Mouse (Mus musculus) Patski (cell line): ENCODE results near the gene S100a3. TPM values are rescaled to one million over a fixed set of nuclear protein-coding genes. Genes with fewer than 3 reads are reported as not detected.

Source experiments
- ATAC-seq: fragments of 100-300 bp; one replicate; pipeline ENCODE4 v1.8.0; 2021
- CTCF ChIA-PET: fragments of 350-600 bp; sonication (Branson Sonifier 250); formaldehyde crosslinking; loops from one replicate; lab custom pipeline; 2022; ENCODE audit warnings: inconsistent platforms; lab: Charles Lee
- POLR2A ChIA-PET: fragments of 350-600 bp; sonication (Branson Sonifier 250); formaldehyde crosslinking; loops from one replicate; lab custom pipeline; 2022; ENCODE audit warnings: antibody characterized with exemption, inconsistent platforms; lab: Charles Lee
- DNase-seq: peaks from one replicate; pipeline ENCODE4 v3.0.0-alpha.2; 2011; ENCODE audit warnings: low read depth, low spot score
- H3K27me3 ChIP-seq: fragments of 371-371 bp; one replicate; pipeline ENCODE4 v1.5.1; 2021
- CTCF ChIP-seq: fragments of 100-300 bp; IDR thresholded peaks from one replicate; pipeline ENCODE4 v1.5.1; 2021
- in situ Hi-C: fragments of 300-500 bp; cut with MboI; formaldehyde crosslinking; loops from 3 replicates; pipeline ENCODE4 v1.11.1; 2018; ENCODE audit warnings: low pct_unique_long_range_greater_than_20kb, mixed read lengths
- polyA plus RNA-seq: library from polyadenylated mRNA; unstranded; gene quantifications from one replicate; pipeline ENCODE4 v1.2.3, GENCODE M21; 2021

S100a3 gene
- polyA plus RNA-seq, 1 experiment from 2014 or later = 7.0 TPM

DNA sequence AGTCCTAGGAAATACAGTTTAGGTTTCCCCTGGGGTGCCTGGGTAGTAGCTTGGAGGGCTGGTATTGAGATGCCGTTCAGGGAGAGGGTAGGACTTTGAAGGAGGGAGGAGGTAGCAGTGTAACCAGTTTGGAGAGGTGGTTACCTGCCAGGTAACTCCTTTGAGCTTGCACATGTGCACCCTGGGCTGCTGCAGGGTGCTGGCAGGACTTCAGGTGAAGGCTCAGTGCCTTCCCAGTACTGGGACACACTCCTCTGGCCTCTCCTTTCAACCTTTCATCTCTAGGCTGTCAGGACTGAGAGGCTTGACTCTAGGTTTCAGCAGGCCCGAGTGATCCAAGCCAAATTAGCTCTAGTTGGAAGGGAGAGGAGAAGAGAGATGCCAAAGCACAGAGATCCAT lies 34.3 kb upstream of the S100a3 start:
- H3K27me3 ChIP-seq = no peaks in the 10 kb centered on the region
- ATAC-seq (no peak), DNase-seq (no peak)
- TF ChIP-seq CTCF = no peak
- in situ Hi-C loops = no loop called here
- CTCF ChIA-PET = interaction anchor here (0.9 to 6.2 kb wide), 21 partner anchors 10 to 184 kb away, joined by 3 to 66 read pairs (median 6); partner anchors contain the start of genes Chtop, S100a16, S100a3 and S100a6
- POLR2A ChIA-PET = no interaction called here

DNA sequence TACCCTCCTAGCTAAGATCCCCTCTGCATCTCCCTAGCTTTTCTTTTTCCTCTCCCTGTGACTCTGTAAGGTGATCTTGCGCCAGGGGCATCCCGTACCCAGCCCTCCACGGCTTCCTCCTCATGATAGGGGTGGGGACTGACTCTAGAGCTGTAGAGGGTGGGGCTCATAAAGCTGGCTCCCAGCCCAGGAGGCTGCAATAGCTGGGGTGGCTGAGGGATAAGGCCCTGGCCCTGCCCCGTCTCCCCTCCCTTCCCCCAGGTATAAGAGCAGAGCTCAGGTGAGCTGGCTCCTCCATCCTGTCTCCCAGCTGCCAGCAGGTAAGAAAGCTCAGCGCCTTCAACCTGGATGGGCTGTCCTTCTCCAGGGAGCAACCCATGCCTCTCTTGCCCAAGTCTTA lies 33.8 kb upstream of the S100a3 start, which contains the start of gene S100a14:
Gene S100a14 (plus strand): TSS at position 277 of the 400 bp plus-strand sequence.
- ChIA-PET POLR2A (interaction anchor here (0.8 to 1.3 kb wide), 4 partner anchors 10 to 88 kb away, joined by 3 to 4 read pairs (median 3); partner anchors contain the start of gene S100a16), CTCF (interaction anchor here (0.9 to 6.2 kb wide), 17 partner anchors 10 to 179 kb away, joined by 3 to 66 read pairs (median 6); partner anchors contain the start of genes Chtop, S100a16, S100a3 and S100a6)
- H3K27me3 ChIP-seq = no peaks in the 10 kb centered on the region
- TF ChIP-seq CTCF = no peak
- ATAC-seq (no peak), DNase-seq (no peak)
- in situ Hi-C loops = no loop called here

DNA sequence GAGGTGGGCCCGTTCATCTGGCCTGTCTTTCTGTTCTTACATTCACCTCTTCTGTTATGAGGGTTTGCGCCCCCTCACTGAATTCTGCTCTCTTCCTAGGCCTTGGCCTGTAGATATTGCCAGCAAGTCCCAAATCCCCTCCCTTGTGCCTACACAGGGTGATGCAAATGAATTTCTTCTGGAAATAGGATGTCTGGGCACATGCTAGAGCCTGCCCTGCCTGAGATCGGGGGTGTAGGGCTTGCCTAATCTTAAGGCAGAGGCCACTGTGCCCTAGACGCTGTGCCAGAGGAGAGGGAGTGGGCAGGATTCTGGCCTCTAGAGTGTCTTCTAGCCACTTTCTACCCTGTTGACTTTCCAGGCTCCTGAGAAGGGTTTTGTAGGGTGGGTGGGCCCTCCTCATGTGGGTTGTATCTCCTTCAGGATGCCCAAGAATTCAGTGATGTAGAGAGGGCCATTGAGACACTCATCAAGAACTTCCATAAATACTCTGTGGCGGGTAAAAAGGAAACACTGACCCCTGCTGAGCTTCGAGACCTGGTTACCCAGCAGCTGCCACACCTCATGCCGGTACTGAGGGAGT lies 33.0 kb upstream of the S100a3 start:
- in situ Hi-C loops = no loop called here
- CTCF ChIA-PET = interaction anchor here (1.0 to 6.2 kb wide), 6 partner anchors 9 to 125 kb away, joined by 4 to 66 read pairs (median 22); partner anchors contain the start of genes S100a16, S100a6 and S100a7a
- ATAC-seq (no peak), DNase-seq (no peak)
- POLR2A ChIA-PET = interaction anchor here (0.8 to 1.3 kb wide), 5 partner anchors 9 to 87 kb away, joined by 3 to 4 read pairs (median 3); partner anchors contain the start of gene S100a16
- no peaks in the 10 kb centered on the region for H3K27me3 ChIP-seq
- TF ChIP-seq CTCF = no peak

DNA sequence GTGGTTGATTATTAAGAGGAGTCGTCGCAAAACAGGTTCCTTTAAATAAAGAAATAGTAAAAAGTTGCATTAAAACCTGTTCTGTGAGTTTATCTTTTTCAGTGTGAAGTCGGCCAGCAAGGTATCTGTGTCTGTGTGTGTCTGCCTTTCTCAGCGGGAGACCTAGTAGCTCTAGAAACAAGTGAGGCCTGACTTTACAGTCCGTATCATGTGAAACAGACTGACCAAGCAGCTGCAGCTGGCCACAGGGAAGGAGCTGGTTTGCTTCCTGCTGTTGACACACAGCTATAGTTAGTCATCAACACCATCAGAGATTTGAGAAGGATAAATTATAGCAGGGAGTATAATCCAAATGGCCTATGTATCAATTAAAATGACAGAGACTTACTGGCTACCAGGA lies 28.7 kb upstream of the S100a3 start:
- in situ Hi-C loops = no loop called here
- ChIA-PET POLR2A (no interaction called here), CTCF (interaction anchor here (1.3 to 1.4 kb wide), 2 partner anchors 12 to 52 kb away, joined by 3 read pairs; no protein-coding TSS in a partner anchor)

DNA sequence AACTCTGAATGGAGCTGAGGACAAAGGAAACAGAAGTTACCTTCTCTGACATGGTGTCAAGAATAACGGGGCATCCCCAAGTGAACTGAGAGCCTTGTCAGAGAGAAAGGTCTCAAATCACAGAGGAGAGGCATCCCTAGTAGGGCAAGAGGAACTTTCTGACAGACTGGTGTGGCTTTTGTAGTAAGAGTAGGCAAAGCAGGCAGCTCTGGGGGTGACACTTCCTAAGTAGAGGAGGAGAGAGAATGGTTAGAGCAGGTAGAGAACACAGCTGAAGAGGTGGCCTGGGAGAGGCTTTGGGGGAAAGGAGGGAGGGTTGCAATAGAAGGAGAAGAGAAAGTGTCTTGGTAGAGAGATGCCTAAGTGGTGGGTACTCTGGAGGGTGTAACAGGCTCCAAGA lies 24.9 kb upstream of the S100a3 start:
- in situ Hi-C loops = no loop called here
- no peak for TF ChIP-seq CTCF
- POLR2A ChIA-PET = no interaction called here
- H3K27me3 ChIP-seq = no peaks in the 10 kb centered on the region
- ATAC-seq (no peak), DNase-seq (no peak)
- CTCF ChIA-PET = interaction anchor here (0.9 to 4.6 kb wide), 4 partner anchors 10 to 80 kb away, joined by 3 to 38 read pairs (median 10); partner anchors contain the start of gene S100a14

More for the DNA sequence above, 28.7 kb upstream of the S100a3 start:
- no peak for TF ChIP-seq CTCF
- DNase-seq = no peak
- H3K27me3 ChIP-seq = no peaks in the 10 kb centered on the region
- ATAC-seq = no peak

DNA sequence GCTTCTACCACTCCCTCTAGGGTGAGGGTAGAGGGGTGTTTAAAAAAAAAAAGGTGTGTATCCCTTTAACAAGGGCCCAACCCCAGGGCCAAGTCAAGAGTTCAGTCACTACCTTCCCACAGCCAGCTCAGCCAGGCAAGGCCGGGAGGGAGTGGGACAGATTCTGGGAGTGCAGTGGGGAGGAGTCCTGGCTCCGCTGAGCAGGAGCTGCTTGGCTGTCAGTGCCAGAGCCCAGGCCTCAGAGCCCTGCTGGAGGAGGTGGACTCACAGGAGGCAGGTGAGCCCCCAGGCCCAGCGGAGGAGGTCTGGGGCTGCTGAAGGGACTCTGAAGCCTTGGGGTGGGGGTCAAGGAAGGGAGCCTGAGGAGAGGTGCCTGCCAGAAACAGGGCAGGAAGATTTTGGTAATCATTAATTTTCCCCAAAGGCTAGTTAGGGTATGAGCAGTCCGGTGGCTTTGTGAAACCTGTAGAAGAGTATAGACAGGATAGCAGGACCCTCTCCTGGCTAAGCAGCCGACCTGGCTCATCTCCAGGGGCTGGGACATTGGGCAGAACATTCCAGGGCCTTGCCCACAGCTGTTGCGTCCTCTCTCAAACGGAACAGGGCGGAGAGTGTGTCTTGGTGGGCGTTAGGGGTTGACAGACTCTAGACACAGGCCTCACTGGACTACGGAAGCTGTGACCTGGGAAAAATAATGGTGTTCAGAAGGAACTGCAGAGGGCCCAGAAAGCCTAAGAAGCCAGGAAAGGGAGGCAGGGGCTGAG lies 23.1 kb upstream of the S100a3 start, which contains the start of gene S100a16:
Gene S100a16 (plus strand): TSS at position 114 of the 764 bp plus-strand sequence.
- CTCF ChIA-PET = interaction anchor here (1.0 to 4.6 kb wide), 11 partner anchors 9 to 78 kb away, joined by 3 to 38 read pairs (median 4); partner anchors contain the start of gene S100a14
- in situ Hi-C loops = no loop called here
- ATAC-seq = peak; percentile 97
- H3K27me3 ChIP-seq = no peaks in the 10 kb centered on the region
- POLR2A ChIA-PET = interaction anchor here (0.7 to 1.5 kb wide), 9 partner anchors 10 to 78 kb away, joined by 3 to 4 read pairs (median 3); partner anchors contain the start of gene S100a14
- no peak for TF ChIP-seq CTCF
- peak; percentile 67 for DNase-seq

DNA sequence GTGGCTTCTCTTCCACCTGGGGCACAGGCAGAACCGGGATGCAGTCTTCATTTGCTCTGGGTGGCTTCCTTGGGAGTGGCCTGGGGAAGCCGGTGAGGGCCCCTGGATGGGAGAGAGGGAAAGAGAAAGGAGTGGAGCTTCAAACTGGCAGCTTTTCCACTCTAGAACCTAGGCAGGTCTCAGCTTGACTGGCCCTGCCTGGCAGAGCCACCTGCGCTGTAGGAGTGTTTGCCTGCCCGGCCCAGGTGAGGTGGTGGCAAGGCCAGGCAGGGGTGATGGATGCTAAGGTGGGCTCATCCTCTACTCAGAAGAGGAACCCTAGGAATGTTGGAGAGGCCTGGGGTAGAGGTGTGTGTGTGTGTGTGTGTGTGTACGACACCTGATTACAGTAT lies 22.5 kb upstream of the S100a3 start:
- no peak for ATAC-seq

DNA sequence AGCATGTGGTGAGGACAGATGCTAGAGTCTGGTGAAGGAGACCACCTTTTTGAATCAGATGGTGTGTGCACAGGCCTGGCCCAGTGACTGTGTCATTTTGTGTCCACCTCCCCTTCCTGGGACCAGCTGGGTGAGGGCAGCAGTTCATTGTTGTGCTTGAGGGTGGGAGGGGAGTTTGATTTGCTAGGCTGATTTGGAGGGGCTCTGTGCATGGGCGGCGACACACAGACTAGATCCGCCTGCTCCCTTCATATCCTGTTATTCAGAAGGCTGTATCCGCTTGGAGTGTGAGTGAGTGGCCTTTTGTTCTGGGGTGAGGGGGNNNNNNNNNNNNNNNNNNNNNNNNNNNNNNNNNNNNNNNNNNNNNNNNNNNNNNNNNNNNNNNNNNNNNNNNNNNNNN lies 19.5 kb upstream of the S100a3 start:
- in situ Hi-C loops = no loop called here
- CTCF ChIA-PET = interaction anchor here (0.9 kb wide), 1 partner anchor 40 kb away, joined by 3 read pairs; no protein-coding TSS in a partner anchor

More for the DNA sequence above, 22.5 kb upstream of the S100a3 start:
- no peak for TF ChIP-seq CTCF
- CTCF ChIA-PET = interaction anchor here (1.0 to 4.6 kb wide), 7 partner anchors 8 to 78 kb away, joined by 3 to 38 read pairs (median 4); partner anchors contain the start of gene S100a14
- no peaks in the 10 kb centered on the region for H3K27me3 ChIP-seq
- in situ Hi-C loops = no loop called here
- DNase-seq = no peak
- POLR2A ChIA-PET = interaction anchor here (1.1 to 1.5 kb wide), 5 partner anchors 13 to 76 kb away, joined by 3 to 4 read pairs (median 3); no protein-coding TSS in a partner anchor

DNA sequence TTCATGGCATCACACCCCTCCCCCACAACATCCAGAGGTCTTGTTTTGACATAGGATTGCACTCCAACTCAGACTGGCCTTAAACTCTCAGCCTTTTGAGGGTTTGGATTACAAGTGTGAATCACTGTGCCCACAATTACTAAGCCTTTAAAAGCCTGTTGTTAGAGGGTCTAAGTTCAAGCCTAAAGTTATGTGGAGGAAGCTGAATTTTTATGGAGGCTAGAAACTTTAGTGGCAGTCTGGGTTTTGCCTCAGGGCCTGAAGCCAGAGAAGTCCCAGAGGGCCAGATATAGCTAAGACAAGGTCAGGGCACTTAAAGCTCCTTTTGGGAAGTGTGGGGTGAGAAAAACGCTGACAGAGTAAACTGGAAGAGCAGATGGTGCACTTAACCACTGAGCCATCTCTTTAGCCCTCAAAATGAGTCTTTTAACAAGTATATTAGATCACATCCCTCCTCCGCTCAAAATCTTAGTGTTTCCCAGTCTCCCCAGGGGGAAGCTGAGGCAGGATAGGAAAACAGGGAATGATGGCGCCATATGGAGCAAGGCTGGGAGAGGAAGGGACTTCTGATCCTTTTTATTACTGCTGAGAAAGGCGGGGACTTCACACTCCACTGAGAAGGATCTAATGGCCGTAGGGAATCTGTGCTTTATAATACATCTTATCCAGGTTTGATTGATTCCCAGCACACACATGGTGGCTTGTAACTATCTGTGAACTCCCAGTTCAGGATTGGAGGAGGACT lies 10.5 kb upstream of the S100a3 start:
- CTCF ChIA-PET = interaction anchor here (0.9 to 3.0 kb wide), 8 partner anchors 10 to 65 kb away, joined by 3 to 10 read pairs (median 4); partner anchors contain the start of gene S100a16
- POLR2A ChIA-PET = interaction anchor here (0.5 to 1.5 kb wide), 3 partner anchors 9 to 36 kb away, joined by 3 to 4 read pairs (median 4); no protein-coding TSS in a partner anchor
- peak; percentile 89 for DNase-seq
- in situ Hi-C loops = no loop called here
- H3K27me3 ChIP-seq = no peaks in the 10 kb centered on the region
- TF ChIP-seq CTCF = no peak
- ATAC-seq = peak; percentile 74

More for the DNA sequence above, 19.5 kb upstream of the S100a3 start:
- POLR2A ChIA-PET = interaction anchor here (0.6 kb wide), 1 partner anchor 9 kb away, joined by 3 read pairs; no protein-coding TSS in a partner anchor
- ATAC-seq (no peak), DNase-seq (no peak)
- H3K27me3 ChIP-seq = no peaks in the 10 kb centered on the region
- no peak for TF ChIP-seq CTCF
